Mouse (Mus musculus) kidney, postnatal 25 days (tissue): ENCODE results near the gene Gm1123.

Source experiments
- DNase-seq, 2 experiments: peaks; one replicate each; pipeline ENCODE4 v3.0.0; 2021; ENCODE audit warnings: mixed read lengths in 2 of 2

The Gm1123 gene

DNA sequence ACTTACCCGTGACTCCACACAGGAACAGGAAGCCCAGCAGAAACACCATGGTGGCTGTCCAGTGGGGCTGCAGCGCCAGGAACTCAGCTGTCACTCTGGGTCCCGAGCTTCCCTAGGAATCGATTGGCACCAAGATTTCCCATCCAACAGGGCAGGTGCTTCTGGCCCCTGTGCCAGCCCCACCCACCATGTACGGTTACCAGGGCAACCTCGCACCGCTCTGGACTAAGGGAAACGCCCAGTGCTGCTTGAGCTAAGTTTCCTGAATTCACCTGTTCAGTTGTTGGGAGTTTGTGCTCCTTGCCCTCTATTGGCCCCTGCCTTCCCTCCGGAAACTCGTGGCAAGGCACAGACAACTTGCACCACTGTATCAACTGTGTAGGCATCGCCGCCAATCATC is at the start of gene Gm1123:
TSS of gene Gm1123 (minus strand) at position 141 of the 400 bp plus-strand sequence.
- no peak for DNase-seq

DNA sequence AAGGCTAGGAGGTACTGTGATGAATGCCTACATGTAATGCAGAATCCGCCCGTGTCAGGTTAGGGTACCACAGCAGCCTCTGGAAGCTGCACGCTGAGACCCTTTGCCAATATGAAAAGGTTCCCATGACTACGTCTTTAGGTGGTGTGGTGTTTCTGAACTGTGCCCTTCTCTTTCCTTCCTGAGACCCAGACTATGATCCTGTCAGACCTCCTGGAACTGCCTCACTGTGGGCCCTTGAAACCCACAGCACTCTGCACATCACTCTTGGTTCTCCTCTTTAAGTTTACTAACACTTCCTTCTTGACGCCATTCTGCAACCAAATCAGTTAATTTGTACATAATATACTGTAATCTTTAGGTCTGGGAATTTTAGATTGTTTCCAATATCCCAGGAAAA is 46.2 kb upstream of the Gm1123 start:
- no peak for DNase-seq

DNA sequence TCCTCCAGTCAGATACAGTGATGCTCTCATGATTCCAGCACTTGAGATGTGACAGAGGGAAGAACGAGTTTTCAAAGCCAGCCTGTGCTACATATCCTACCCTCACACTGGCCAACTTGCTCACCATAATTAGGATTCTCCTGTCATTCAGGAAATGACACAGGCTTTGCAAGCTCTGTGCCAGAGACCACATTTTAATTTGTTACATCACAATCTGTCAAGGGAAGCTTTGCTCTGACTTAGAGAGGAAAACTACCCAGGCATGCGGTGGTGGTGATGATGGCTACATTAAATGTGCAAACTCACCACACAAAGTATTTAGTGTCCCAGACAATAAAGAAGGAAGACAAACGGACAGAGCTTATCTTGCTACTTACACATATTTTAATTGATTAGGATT is 45.8 kb upstream of the Gm1123 start:
- DNase-seq: no peak

DNA sequence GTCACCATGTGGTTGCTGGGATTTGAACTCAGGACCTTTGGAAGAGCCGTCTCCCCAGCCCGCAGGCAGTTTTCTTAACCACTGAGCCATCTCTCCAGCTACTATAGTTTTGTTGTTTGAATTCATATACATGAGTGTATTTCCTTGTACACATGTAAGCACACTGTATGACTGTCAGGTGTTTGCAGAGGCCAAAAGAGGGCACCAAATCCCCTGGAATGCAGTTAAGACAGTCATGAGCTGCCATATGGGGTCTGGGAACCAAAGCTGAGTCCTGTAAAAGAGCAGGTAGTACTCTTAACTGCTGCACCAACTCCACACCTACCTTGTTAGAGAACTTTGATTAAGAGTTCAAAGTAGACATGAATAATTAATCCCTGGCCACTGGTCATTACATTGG is 45.1 kb upstream of the Gm1123 start:
- no peak for DNase-seq

DNA sequence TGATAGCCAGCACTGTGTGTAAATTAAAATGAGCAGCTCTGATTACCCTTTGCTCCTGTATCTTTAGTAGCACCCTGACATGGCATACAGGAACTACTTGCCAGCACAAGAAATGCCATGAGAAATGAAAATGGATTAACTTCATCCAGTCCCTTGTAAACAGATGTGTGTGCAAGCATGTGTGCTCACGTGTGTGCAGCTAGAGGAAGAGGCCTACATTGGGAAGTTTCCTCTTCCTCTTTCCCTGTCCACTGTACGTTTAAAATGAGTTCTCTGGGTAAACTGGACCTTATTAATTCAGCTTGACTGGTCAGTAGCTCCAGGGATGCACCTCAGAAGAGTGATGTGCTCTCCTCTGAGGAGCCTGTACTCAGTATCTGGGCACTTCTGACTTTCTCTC is 38.9 kb upstream of the Gm1123 start:
- no peak for DNase-seq

DNA sequence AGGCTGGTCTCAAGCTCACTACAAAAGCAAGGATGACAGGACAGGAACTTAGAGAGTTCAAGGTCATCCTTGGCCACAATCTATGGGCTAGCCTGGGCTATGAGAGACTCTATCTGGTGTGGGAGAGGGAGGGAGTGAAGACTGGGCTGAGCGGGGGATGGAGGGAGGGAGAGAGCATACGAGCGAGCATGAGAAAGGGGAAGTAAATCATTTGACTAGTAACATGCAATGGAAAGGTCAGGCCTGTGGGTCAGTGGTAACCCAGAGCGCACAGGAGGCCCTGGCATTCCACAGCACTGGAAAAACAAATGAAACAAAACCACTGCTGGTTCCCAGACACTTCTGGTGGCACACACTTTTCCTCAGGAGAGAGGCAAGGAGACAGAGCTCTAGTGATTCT is 37.0 kb upstream of the Gm1123 start:
- DNase-seq: no peak

DNA sequence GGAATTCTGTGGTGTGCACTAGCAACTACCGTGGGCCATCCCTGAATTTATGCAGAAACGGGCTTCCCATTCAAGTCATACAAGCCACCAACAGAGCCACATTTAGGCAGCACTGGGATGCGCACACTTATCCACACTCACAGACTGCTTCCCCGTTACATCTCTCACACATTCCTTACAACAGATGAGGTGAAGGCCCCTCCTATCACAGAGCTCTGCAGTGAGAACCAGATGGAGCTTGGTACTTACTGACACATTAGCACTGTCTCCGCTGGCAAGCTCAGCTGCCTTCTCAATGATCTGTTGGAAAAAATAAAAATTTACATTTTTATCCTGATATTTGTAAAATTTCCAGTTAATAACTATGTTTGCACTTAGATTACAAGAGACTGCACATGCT is 29.8 kb upstream of the Gm1123 start:
- no peak for DNase-seq

DNA sequence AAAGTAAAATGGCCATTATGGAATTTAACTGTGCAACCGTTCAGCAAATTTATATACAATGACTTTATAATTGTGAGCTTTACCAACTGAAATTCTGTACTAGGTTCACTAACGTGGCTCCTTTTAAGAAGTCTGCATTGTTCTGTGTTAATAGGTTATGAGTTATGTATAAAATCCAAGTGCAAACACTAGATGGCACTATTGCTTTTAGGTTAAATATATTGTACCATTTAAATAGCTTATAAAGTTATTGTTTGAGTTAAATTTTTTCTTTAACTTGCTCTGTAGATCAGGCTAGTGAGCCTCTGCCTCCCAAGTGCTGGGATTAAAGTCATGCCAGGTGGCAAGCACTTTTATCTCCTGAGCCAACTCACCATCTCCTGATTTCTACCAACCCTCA is 28.7 kb upstream of the Gm1123 start:
- DNase-seq: no peak

DNA sequence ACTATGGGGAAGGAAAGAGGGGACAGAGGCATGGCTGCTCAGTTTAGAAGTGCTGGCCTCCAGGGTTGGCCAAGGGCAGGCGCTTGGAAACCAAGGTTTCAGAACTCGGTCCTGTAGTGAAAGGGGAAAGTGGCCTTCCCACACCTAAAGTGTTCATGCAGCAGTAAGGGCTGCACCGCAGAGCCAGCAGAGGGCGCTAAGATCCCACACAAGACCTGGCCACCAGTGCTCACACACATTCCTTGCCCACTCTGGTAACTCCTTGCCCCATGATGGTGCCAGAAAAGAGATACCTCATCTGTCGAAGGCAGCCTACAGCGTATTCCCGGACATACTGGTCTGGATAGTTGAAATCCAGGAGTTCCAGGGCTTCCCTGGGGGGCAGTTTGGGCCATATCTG is 27.0 kb upstream of the Gm1123 start:
- DNase-seq: peak; percentile 78 to 84

DNA sequence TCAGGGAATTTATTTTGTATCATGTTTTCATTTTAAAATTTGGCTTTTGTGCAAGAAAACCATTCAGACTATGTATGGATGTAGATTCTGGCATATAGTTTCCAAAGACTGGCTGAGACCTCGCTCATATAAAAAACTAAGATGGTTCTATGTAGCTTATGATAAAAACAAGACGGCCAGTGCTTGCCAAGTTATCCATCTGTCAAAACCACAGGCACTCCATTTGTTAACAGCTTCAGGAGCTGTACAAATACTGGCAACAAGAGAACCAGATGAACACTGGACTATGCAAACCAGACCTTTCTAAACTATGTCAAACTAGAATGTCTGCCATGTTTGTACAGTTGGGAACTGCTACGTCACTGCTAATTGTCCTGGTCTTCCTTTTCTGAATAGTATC is 22.2 kb upstream of the Gm1123 start:
- DNase-seq: no peak

DNA sequence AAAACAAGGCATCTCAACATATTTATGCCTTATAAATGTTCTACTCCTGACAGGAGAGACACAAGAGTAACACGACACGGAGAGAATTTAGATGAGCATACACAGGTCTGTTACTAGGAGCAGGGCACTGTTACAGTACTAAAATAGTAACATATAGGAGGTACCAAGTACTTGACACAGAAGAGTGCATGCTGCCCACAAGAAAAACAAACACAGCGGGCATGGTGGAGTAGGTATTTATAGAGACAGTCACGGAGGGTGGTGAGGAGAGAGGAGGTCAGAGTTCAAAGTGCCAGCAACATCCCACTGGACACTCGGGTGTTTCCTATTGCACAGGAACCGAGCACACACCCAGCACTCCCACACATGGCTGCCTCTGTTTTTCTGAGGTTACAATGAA is 14.2 kb upstream of the Gm1123 start:
- peak in 1 of 2 experiments; percentile 42 for DNase-seq

DNA sequence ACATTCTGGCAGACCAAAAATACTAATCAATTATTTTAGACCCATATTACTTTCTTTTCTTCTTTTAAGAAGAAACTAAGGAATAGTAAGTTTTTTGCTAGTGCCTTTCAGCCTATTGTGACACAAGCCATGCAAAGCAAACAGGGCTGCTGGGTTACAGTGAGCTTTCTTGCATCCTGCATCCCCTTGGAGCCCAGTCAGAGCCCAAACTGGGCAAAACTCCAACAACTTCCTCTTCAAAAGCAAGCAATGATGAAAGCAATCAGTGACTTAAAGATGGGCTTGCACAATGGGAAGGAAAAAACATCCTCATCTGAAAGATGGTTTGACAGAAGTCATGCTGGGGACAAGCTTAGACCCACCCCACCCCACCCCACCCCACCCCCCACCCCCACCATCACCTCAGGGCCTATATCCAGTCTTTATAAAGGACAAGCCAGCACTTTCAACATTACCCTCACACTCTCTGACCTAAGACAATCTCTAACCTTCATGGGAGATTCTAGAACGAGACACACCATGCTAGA is 13.3 kb upstream of the Gm1123 start:
- peak in 1 of 2 experiments; percentile 51 for DNase-seq

DNA sequence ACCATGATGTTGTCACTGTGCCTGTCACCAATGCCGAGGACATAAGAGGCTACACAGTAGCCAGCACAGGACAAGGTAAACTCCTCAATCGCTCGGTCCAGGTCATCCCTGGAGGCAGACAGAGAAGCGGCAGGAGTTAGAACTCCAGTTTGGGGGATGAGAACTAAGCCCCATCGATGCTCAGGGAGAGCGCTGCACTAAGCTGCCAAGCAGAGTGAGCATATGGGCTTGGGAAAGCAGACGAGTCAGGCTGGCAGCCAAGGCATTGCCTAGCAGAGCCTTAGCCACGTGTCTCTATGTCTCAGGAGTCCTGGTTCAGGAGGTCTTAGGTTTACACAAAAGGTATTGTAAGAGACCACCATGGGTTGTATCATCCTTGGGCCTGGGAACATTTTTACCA is 9.2 kb upstream of the Gm1123 start:
- no peak for DNase-seq

DNA sequence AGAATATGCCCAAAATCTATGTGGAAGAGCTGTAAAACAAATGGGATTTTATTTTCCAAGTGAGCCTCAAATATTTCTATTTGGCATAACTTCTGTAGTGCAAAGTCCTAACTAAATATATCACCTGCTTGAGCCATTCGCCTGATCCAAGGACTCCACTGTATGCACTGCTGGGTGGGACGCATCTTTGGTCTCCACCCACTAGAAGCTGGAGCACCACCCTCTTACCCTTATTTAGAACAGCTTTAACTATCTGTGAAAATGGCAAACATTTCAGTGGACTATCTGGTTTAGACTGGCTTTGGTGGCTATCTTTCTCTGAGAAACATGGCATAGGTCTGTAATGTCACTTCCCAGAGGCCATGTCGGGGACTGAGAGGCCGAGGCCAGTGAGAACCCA is 7.1 kb upstream of the Gm1123 start:
- no peak for DNase-seq

DNA sequence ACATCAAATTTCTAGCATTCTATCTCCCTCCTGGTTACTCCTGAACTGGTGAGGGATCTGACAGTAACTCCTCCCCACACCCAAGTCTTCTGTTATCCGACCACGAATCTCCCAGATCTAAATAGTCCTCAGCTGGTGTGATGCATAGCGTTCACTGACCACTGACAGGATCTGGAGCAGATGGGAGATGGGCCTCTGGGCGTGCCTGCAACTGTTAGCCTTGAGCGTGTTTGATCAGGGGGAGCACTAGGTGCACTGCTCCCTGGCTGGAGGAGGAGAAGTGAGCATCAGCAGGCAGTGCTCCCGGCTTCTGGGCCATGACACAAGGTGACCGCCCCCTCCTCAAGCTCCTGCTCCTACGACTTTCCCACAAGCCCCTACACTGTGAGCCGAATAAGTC is 6.5 kb upstream of the Gm1123 start:
- no peak for DNase-seq

DNA sequence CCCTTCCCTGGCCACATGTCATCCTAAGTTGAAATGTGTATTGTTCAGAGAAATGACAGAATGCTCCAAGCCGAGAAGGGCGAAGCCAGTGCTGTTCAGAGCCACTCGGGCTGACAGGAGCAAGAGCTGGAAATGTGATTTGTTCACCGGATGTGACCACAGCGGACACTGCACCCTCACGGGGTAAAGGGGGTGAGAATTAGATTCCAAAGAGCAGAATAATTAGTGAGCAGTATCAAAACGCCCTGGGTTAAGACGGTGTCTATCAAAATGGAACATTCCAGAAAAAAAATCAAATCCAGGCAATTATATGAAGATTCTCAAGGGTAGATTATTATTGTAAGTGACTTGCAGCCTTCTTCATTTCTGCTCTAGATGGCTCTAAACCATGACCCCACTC is 1.4 kb downstream of the Gm1123 start:
- DNase-seq: no peak

DNA sequence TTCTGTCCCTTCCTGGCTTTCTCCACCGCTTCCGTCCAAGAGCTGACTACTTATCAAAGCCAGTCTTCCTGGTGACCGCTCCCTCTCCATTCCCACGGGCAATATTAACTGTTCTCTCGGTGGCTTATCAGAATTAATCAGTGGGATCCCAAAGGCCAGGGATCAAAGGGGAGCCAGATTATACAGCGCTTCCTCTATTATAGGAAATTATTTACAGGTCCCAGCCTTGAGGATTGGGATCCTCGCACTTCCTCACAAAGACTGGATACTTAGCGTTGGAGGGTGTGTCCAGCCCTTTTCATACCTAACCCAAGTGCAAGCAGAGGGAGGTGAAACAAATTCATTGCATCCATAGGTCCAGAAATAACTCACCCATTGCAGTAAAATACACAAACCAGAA is 3.5 kb downstream of the Gm1123 start:
- no peak for DNase-seq

DNA sequence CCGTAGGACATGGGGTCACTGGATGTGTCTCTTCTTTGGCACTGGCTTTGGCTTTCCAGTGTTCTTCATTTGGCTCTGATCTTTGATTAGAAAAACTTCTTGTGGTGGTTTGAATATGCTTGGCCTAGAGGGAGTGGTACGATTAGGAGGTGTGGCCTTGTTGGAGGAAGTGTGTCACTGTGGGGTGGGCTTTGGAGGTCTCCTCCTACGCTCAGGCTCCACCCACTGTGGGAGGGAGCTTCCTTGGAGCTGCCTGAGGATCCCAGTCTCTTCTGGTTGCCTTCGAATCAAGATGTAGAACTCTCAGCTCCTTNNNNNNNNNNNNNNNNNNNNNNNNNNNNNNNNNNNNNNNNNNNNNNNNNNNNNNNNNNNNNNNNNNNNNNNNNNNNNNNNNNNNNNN is 13.8 kb downstream of the Gm1123 start:
- no peak for DNase-seq

DNA sequence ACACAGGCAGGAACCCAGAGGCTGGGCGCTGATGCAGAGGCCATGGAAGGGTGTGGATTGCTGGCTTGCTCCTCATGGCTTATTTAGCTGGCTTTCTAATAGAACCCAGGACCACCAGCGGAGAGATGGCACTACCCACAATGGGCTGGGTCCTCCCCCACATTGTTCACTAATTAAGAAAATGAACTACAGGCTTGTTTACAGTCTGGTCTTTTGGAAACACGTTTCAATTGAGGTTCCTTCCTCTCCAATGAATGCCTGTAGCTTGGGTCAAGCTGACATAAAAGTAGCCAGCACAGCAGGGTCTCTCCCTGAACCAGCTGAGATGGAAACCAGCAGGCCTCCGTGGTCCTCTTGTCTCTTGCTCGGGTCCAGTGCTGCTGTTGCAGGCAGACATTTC is 14.3 kb downstream of the Gm1123 start:
- no peak for DNase-seq

DNA sequence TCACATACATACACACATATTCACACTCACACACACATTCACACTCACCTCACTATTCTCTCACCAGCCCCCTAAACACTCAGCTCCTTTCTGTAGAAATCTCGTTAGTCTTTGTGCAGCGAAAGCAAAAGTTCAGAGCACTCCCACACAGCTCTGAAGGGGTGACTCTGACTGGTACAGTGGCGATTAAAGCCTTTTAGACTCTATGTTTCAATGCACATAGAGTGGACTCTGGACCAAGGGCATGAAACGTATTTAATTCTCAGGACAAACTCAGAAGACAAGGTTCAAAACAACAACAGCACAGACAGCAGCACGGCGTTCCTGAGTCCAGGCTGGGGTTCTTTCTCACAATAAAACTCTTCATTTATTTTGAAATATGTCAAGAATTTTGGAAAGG is 17.8 kb downstream of the Gm1123 start:
- peak; percentile 37 to 46 for DNase-seq

DNA sequence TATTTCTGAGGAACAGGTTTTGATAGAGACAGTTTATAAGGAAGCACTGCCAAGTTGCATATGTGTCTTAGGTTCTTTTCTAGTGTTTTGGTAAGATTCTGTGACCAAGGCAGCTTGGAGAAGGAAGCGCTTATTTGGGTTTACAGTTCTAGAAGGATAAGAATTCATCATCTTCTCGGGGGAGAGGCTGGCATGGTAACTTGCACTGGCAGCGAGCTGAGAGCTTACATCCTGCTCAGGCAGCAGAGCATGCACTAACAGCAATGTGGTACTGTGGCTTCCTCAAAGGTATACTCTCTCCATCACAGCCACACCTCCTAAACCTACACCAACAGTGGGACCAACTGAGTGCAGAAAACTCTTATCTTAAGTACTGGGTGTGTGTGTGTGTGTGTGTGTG is 18.8 kb downstream of the Gm1123 start:
- no peak for DNase-seq

DNA sequence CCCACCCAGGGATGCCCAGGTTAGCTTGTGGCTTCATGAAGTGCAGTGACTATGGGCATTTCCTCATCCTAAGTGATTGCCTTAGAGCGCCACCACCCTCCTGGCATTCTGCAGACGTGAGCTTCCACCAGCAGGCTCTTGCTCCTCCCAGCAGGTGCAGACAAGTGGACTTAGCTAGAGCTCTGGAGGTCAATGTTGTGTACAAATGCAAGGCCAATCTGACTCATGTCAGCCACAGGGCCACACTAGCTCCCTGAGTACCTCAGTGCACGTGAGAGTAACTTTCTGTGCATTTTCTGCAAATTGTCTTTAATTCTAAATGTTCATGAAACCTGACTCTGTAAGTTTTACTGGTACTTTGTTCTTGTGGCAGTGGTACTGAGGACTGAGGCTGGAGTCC is 19.2 kb downstream of the Gm1123 start:
- DNase-seq: peak in 1 of 2 experiments; percentile 52

DNA sequence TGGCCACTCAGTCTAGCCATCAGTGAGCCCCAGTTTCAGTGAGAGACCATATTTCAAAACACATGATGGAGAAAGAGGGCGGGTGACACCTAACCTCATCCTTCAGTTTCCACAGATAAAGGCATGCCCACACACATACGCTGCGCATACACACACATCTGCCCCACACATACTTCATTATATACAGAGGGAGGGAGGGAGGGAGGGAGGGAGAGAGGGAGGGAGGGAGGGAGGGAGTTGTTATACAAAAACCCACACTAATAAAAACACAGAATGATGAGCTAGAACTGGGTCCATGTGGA is 25.7 kb downstream of the Gm1123 start:
- DNase-seq: no peak

DNA sequence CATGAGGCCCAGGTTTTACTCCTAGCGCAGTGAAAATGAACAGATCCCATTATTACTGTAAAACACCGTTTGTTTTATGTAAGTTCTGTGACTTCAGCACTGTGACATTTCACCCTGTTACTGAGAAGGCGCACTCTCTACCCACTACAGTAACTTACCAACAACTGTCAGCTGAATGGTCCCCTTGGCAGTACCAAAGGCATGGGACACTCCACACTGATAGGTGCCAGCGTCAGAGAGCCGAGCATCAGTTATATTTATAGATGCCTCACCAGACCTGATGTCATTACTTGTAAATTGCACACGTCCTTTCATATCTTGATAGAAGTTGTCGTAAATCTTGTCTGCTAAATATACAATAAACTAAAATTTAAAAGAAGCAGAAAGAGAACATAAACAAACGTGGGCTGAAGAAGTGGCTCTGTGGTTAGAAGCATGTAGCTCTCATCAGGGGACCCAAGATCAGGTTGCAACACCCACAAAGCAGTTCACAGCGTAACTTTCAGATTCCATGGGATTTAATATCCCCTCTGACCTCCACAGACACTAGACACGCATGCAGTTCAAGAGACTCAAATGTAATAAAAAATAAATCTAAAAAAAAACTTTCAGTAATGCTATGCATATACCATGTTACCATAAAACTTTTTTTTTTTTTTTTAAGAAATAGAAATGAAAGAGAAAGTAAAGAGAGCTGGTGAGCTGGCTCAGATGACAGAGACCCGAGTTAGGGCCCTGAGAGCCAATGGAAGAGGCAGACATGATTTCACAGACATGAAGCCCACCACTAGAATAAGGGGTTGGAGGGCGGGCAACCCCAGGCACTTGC is 26.2 kb downstream of the Gm1123 start:
- DNase-seq: no peak

DNA sequence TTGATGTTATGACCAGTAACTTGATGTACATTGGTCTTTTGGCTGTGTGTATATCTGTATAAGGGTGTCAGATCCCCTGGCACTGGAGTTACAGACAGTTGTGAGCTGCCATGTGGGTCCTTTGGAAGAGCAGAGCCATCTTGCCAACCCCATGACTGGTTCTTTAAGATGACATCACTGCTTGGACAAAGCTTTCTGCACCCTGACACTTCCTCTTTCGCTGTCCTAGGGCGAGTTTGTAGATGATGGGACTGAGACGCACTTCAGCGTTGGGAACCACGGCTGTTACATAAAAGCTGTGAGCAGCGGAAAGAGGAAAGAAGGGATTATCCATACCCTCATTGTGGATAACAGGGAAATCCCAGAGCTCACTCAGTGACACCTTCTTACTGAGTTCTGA is 34.2 kb downstream of the Gm1123 start:
- DNase-seq: no peak
